Mouse (Mus musculus) cerebellum, postnatal 10 days (tissue): ENCODE results near the gene Hist1h2an.

Source experiments
- DNase-seq, 2 experiments: peaks; one replicate each; pipeline ENCODE4 v3.0.0; 2021; ENCODE audit warnings: mixed read lengths in 2 of 2

The Hist1h2an gene

GRCm38 (mm10) chr13:21782361-21783254 lies 4.4 kb downstream of the Hist1h2an start:
- DNase-seq = peak; percentile 35 to 42

GRCm38 (mm10) chr13:21781639-21782038 lies 5.4 kb downstream of the Hist1h2an start:
- DNase-seq = no peak

- no peak for DNase-seq
Measured at GRCm38 (mm10) chr13:21781021-21781555, 5.9 kb downstream of the Hist1h2an start.

DNA sequence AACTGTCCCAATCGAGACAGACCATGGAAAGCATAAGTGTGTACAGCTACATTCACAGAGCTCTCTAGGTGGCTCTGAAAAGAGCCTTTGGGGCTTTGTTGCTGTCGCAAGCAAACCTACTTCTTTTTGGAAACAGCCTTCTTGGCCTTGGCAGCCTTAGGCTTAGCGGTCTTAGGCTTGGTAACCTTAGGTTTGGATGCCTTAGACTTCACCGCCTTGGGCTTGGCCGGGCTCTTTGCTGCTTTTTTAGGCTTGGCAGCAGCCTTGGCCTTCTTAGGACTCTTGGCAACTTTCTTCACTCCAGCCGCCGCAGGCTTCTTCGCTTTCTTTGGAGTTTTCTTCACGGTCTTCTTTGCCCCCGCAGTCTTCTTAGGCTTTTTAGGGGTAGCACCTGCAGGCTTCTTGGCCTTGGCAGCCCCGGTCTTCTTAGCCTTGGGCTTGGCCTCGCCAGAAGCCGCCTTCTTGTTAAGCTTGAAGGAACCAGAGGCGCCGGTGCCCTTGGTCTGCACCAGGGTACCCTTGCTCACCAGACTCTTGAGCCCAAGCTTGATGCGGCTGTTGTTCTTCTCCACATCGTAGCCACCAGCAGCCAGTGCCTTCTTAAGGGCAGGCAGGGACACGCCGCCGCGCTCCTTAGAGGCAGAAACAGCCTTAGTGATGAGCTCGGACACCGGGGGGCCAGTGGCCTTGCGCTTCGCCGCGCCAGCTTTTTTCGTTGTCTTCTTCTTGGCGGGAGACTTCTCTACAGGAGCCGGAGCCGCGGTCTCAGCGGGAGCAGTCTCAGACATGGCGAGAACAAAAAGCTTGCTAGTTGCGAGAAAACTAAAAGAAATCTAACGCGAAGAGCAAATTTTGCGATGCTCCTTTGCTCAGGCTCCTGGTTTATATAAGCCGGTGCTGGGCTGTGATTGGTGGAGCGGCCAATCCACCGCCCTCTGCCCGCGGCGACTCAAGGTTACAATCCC lies 7.0 kb downstream of the Hist1h2an start, which contains the start of gene Hist1h1b:
Hist1h1b (minus strand) TSS at position 859 of the 965 bp plus-strand sequence.
- peak; percentile 70 to 71 for DNase-seq

GRCm38 (mm10) chr13:21778814-21779766 lies 7.9 kb downstream of the Hist1h2an start:
- DNase-seq = peak; percentile 77 to 82

- DNase-seq = no peak
Measured at GRCm38 (mm10) chr13:21755707-21756106, 31.3 kb downstream of the Hist1h2an start.

GRCm38 (mm10) chr13:21754294-21755001 lies 32.6 kb downstream of the Hist1h2an start:
- peak; percentile 57 for DNase-seq

DNA sequence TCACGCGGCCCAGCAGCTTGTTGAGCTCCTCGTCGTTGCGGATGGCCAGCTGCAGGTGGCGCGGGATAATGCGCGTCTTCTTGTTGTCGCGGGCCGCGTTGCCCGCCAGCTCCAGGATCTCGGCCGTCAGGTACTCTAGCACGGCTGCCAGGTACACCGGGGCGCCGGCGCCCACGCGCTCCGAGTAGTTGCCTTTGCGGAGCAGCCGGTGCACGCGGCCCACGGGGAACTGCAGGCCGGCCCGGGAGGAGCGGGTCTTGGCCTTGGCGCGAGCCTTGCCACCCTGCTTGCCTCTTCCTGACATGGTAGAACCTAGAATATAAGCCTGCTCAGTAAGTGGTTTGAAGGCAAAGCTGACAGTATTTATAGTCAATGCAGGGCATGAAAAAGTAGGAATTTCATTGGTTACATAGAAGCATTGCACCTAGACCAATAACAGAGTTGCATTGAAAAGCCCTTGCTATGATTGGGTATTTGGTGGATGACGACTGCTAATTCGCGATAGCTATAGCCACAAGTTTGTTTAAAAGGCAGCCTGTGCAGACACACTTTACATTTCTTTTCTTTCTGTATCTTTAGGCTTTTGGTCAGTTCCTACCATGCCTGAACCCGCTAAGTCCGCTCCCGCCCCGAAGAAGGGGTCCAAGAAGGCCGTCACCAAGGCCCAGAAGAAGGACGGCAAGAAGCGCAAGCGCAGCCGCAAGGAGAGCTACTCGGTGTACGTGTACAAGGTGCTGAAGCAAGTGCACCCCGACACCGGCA lies 33.3 kb downstream of the Hist1h2an start, which contains the start of the genes Hist1h2ak and Hist1h2bn:
Hist1h2ak (minus strand) TSS at position 304 of the 762 bp plus-strand sequence.
Hist1h2bn (plus strand) TSS at position 600 of the 762 bp plus-strand sequence.
- DNase-seq = peak; percentile 71 to 77

DNA sequence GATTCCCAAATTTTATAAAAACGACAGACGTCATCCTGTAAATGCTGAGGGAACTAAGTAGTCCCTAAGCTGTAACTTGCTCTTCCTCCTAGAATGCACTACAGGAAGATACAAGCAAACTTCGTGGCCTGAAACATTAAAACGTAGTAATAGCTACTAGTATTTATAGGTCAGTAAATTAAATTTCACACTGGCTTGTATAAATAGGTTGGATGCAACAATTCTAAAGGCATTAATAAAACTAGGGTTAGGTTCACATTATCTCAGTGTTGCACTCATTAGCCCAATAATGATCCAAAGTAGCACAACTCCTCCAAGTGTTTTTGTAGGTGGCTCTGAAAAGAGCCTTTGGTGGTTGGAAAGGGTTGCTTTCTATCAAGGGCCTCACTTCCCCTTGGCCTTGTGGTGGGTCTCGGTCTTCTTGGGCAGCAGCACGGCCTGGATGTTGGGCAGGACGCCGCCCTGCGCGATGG lies 33.9 kb downstream of the Hist1h2an start:
- DNase-seq = no peak

GRCm38 (mm10) chr13:21752356-21752755 lies 34.7 kb downstream of the Hist1h2an start:
- no peak for DNase-seq

DNA sequence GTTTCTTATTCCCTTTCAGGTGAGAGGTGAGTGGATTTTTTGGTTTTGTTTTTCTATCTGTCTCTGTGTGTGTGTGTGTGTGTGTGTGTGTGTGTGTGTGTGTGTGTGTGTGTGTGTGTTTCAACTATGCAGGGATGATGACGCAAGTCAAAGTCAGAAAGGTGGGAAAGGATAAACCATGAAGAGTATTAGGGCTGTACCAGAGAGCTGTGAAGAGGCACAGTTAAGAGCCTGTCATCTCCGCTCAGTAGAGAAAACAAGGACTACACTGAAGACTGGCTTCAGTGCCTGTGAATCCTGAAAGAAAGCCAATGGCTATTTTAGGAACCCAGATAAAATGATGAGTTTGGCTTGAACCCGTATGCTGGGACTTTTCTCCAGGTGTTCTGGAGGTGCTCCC lies 35.2 kb downstream of the Hist1h2an start:
- no peak for DNase-seq

DNA sequence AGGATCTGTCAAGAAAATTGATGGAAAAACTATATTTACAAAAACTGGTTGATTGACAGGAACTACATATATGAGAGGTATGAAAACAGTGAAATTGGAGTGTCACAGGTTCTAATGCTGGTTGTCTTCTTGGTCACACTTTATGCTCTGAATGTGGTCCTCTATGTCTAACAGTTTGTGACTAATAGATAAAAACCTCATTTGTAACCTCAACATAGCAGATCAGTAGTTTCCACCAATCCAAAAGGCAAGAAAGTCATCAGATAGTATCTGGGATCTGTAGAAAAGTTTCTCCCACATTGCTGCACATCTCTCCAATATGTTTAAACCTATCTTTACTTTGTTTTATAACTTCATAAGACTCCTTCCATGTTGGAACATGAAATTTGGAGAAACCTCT lies 35.6 kb downstream of the Hist1h2an start:
- no peak for DNase-seq

DNA sequence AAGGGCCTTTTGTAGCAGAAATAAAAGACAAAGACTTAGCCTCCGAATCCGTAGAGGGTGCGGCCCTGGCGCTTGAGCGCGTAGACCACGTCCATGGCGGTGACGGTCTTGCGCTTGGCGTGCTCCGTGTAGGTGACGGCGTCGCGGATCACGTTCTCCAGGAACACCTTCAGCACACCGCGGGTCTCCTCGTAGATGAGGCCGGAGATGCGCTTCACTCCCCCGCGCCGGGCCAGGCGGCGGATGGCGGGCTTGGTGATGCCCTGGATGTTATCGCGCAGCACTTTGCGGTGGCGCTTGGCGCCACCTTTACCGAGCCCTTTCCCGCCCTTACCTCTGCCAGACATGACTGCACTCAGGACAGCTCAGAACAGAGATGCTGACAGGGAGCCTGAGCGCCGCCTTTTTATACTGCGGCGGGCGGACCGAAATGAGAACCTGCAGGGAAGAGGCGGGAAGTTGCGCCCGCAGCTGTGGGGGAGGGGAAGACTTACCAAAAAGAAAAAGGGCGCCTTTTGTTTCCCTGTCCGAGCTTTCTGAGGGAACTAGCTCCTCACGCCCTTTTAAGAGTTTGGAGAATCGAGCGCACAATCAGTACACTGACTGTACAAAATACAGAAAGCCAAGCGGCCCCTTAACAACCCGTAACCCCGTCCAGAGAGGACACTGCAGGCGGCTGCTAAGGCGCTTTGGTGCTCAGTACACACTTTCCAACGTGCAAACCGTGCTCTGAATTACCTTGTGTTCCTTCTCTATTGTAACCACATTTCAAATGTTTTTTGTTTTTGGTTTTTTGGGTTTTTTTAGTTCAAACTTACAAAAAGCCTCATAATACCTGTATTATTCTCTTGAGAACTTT lies 36.6 kb downstream of the Hist1h2an start, which contains the start of gene Hist1h4k:
Hist1h4k (minus strand) TSS at position 347 of the 859 bp plus-strand sequence.
- peak; percentile 98 for DNase-seq

DNA sequence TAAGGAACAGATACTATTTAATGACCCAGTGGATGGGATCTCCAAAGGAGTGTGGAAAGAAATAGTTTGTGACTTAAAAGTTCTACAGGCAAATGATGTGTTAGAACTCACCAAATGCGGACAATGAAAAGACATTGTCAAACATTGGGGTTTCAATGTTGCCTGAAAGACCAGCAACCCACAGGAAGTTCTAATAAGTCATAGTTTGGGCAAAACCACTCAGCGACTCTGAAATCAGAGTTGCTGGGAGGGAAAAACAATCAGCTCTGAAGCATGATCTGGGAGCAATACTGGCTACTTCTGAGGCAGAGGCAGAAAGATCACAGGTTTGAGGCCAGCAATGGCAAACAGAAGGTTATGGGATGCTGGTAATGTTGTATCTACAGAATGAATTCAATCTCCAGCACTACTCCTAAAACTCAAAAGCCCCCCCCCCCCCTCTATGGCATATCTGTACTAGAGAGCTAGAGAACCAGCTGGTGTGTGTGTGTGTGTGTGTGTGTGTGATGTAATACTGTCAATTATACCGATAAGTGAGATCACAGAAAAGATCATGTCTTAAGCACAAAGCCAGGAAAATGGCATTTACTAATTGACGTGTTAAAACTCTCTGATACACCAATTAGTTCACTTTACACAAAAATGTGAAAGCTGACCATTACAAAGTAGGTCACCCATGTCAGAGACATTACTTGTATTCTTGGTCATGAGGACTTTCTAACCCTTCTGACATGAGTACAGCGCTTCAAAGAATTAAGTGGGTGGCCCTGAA lies 37.4 kb downstream of the Hist1h2an start:
- DNase-seq = peak in 1 of 2 experiments; percentile 10

DNA sequence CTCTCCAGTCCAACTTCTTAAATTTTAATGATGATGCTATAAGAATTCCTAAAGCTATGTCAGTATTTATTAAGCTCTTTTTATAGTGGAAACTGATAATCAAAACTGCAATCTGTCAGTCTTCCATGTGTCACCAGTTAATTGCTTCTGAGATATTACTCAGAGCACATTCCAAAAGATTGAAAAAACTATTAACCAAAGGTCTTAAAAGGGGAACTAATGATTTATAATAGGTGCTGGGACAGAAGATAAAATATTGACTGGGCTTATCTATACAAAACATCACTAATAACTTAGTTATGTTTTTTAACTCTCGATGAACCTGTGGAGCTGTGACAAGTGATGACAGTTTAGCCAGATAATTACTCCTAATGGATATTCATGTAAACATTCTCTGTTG lies 42.0 kb downstream of the Hist1h2an start:
- no peak for DNase-seq
